Mouse (Mus musculus) ES-Bruce4 (cell line): ENCODE measurements around the gene Kctd12b.

Source experiments
- CTCF ChIP-seq: IDR thresholded peaks from one replicate; pipeline ENCODE4 v1.8.1; 2011; ENCODE audit warnings: low read depth, low read length
- POLR2A ChIP-seq: IDR thresholded peaks from one replicate; pipeline ENCODE4 v1.8.1; 2011; ENCODE audit warnings: low read length; ENCODE audit not compliant: insufficient read depth

- no peak for TF ChIP-seq POLR2A
- TF ChIP-seq CTCF = no peak
These were observed 39.2 kb downstream of the Kctd12b start for GRCm38 (mm10) chrX:153656949-153657348.
